Mouse (Mus musculus): ENCODE measurements around the gene E130308A19Rik. TPM values are rescaled to one million over a fixed set of nuclear protein-coding genes. Genes with fewer than 3 reads are reported as not detected.

E130308A19Rik gene
- polyA plus RNA-seq, 1 experiment from 2014 or later = 17.3 TPM

DNA sequence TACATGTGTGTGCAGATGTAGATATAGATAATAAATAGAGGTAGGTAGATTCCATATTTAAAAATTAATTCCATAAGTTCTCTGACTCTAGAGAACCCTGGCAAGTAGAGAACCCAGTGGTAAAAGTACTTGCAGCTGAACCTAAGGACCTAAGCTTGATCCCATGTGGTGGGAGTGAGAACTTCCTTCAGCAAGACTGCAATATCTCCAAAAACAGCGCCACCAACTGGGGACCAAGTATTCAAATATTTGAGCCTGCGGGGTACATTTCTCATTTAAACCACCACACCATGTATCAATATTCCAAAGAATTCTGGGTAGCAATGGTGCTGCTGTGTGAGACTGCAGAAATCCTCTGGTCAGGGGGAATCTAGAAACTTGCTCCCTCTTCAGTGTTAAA is 168.1 kb downstream of the E130308A19Rik start:
- H3K9ac ChIP-seq (ENCODE audit: low read length) = no peak overlapping the region
- no peaks in the 10 kb centered on the region for H3K4me1 ChIP-seq (ENCODE audit: control insufficient read depth, insufficient read depth, low read length)
- WGBS = 72% methylated on average over 2 of the region's 2 CpGs
- no peak overlapping the region for H3K27ac ChIP-seq (ENCODE audit: low read length)
- no peaks in the 10 kb centered on the region for H3K9me3 ChIP-seq (replicated peaks; ENCODE audit: control insufficient read depth, low read length)
- no peaks in the 10 kb centered on the region for H3K36me3 ChIP-seq (ENCODE audit: control insufficient read depth, insufficient read depth)
- H3K4me2 ChIP-seq (ENCODE audit: low read depth, low read length) = no peak overlapping the region
- H3K4me3 ChIP-seq (ENCODE audit: low read length) = no peak overlapping the region
- no peak for ATAC-seq (replicated peaks; ENCODE audit: extremely low read depth, insufficient read depth, low FRiP score)
- H3K27me3 ChIP-seq (ENCODE audit: control insufficient read depth, insufficient read depth, low read length) = no peaks in the 10 kb centered on the region

GRCm38 (mm10) chr4:59795788-59796455 is 169.9 kb downstream of the E130308A19Rik start:
- Histone ChIP-seq H3K36me3 (ENCODE audit: control insufficient read depth, insufficient read depth) (no peaks in the 10 kb centered on the region), H3K9ac (ENCODE audit: low read length) (no peak overlapping the region), H3K27me3 (ENCODE audit: control insufficient read depth, insufficient read depth, low read length) (no peaks in the 10 kb centered on the region), H3K9me3 (replicated peaks; ENCODE audit: control insufficient read depth, low read length) (no peaks in the 10 kb centered on the region), H3K4me2 (ENCODE audit: low read depth, low read length) (no peak overlapping the region), H3K4me1 (ENCODE audit: control insufficient read depth, insufficient read depth, low read length) (no peaks in the 10 kb centered on the region), H3K4me3 (ENCODE audit: low read length) (no peak overlapping the region), H3K27ac (ENCODE audit: low read length) (no peak overlapping the region)
- no peak for ATAC-seq (replicated peaks; ENCODE audit: extremely low read depth, insufficient read depth, low FRiP score)
- 78% methylated on average over 2 of the region's 2 CpGs for WGBS

GRCm38 (mm10) chr4:59800181-59800580 is 174.2 kb downstream of the E130308A19Rik start:
- no peak overlapping the region for H3K4me3 ChIP-seq (ENCODE audit: low read length)
- H3K27me3 ChIP-seq (ENCODE audit: control insufficient read depth, insufficient read depth, low read length) = no peaks in the 10 kb centered on the region
- no peak for ATAC-seq (replicated peaks; ENCODE audit: extremely low read depth, insufficient read depth, low FRiP score)
- H3K4me1 ChIP-seq (ENCODE audit: control insufficient read depth, insufficient read depth, low read length) = peaks cover 4% of the 10 kb centered on the region
- H3K4me2 ChIP-seq (ENCODE audit: low read depth, low read length) = no peak overlapping the region
- WGBS = 81% methylated on average over 5 of the region's 5 CpGs
- H3K36me3 ChIP-seq (ENCODE audit: control insufficient read depth, insufficient read depth) = no peaks in the 10 kb centered on the region
- no peak overlapping the region for H3K9ac ChIP-seq (ENCODE audit: low read length)
- no peaks in the 10 kb centered on the region for H3K9me3 ChIP-seq (replicated peaks; ENCODE audit: control insufficient read depth, low read length)
- no peak overlapping the region for H3K27ac ChIP-seq (ENCODE audit: low read length)

DNA sequence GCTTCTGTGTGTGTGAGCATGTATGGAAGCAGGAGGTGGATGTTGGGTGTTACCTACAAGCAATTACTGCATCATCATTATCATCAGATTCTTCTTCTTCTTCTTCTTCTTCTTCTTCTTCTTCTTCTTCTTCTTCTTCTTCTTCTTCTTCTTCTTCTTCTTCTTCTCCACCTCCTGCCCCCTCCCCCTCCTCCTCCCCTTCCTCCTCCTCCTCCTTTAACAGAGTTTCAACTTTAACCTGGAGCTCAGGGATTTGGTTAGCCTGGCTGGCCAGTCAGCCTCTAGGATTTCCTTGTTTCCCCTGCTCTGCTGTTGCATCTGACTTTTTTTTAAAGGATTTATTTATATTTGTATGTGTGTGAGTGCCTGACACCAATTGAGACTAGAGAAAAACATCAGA is 175.5 kb downstream of the E130308A19Rik start, which contains the start of gene Inip:
TSS of gene Inip (minus strand) at position 101 of the 400 bp plus-strand sequence.
- Histone ChIP-seq H3K4me2 (ENCODE audit: low read depth, low read length) (no peak within 1 kb of the TSS), H3K27me3 (ENCODE audit: control insufficient read depth, insufficient read depth, low read length) (no peaks in the 10 kb centered on the region), H3K4me3 (ENCODE audit: low read length) (no peak within 1 kb of the TSS), H3K9ac (ENCODE audit: low read length) (no peak within 1 kb of the TSS), H3K4me1 (ENCODE audit: control insufficient read depth, insufficient read depth, low read length) (peaks cover 5% of the 10 kb centered on the region), H3K27ac (ENCODE audit: low read length) (no peak within 1 kb of the TSS), H3K9me3 (replicated peaks; ENCODE audit: control insufficient read depth, low read length) (no peaks in the 10 kb centered on the region), H3K36me3 (ENCODE audit: control insufficient read depth, insufficient read depth) (no peaks in the 10 kb centered on the region)
- no peak for ATAC-seq (replicated peaks; ENCODE audit: extremely low read depth, insufficient read depth, low FRiP score)

DNA sequence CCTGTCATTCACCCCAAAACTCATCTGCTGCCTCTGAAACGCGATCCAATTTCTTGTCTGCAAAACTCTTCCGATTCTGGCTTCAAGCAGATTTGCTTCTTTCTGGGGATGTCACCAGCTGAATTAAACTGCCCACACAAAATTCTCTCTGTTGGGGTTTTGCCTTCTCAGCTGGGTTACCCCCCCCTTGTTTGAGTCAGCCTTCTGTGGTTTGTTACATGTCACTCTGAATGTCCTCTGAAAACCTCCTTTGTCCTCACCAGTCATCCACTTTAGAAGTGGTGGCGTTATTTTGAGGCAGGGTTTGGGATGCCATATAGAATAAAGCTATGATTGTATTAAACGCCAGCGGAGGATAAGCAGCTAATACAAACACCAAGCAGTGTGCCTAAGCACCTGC is 176.1 kb downstream of the E130308A19Rik start:
- H3K4me1 ChIP-seq (ENCODE audit: control insufficient read depth, insufficient read depth, low read length) = peaks cover 11% of the 10 kb centered on the region

DNA sequence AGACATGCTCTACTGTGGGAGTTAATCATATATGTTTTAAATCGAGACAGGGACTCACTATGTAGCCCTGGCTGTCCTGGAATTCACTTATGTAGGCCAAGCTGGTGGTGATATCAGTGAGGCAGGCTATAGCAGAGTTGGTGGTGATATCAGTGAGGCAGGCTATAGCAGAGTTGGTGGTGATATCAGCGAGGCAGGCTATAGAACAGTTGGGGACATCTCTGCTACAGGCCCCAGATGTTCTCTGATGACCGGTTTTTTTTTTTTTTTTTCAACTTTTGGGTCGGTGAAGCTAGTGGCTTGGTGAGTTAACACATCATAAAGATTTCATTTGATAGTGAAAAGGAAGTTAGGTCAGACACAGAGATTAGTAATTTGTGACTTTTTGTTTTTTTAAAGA is 176.8 kb downstream of the E130308A19Rik start:
- H3K27ac ChIP-seq (ENCODE audit: low read length) = no peak overlapping the region

More for the DNA sequence above, 176.1 kb downstream of the E130308A19Rik start:
- no peak overlapping the region for H3K9ac ChIP-seq (ENCODE audit: low read length)
- no peak overlapping the region for H3K27ac ChIP-seq (ENCODE audit: low read length)
- H3K4me3 ChIP-seq (ENCODE audit: low read length) = no peak overlapping the region
- H3K36me3 ChIP-seq (ENCODE audit: control insufficient read depth, insufficient read depth) = no peaks in the 10 kb centered on the region
- no peaks in the 10 kb centered on the region for H3K9me3 ChIP-seq (replicated peaks; ENCODE audit: control insufficient read depth, low read length)
- ATAC-seq (replicated peaks; ENCODE audit: extremely low read depth, insufficient read depth, low FRiP score) = no peak
- H3K27me3 ChIP-seq (ENCODE audit: control insufficient read depth, insufficient read depth, low read length) = no peaks in the 10 kb centered on the region
- 78% methylated on average over 6 of the region's 6 CpGs for WGBS
- no peak overlapping the region for H3K4me2 ChIP-seq (ENCODE audit: low read depth, low read length)

GRCm38 (mm10) chr4:59803358-59803757 is 177.3 kb downstream of the E130308A19Rik start:
- whole genome bisulfite sequencing = 76% methylated on average over 5 of the region's 5 CpGs
- Histone ChIP-seq H3K9ac (ENCODE audit: low read length) (no peak overlapping the region), H3K9me3 (replicated peaks; ENCODE audit: control insufficient read depth, low read length) (no peaks in the 10 kb centered on the region), H3K4me3 (ENCODE audit: low read length) (no peak overlapping the region), H3K36me3 (ENCODE audit: control insufficient read depth, insufficient read depth) (no peaks in the 10 kb centered on the region), H3K27ac (ENCODE audit: low read length) (no peak overlapping the region), H3K4me1 (ENCODE audit: control insufficient read depth, insufficient read depth, low read length) (peaks cover 17% of the 10 kb centered on the region), H3K4me2 (ENCODE audit: low read depth, low read length) (no peak overlapping the region), H3K27me3 (ENCODE audit: control insufficient read depth, insufficient read depth, low read length) (no peaks in the 10 kb centered on the region)
- ATAC-seq (replicated peaks; ENCODE audit: extremely low read depth, insufficient read depth, low FRiP score) = no peak

More for the DNA sequence above, 176.8 kb downstream of the E130308A19Rik start:
- Histone ChIP-seq H3K27me3 (ENCODE audit: control insufficient read depth, insufficient read depth, low read length) (no peaks in the 10 kb centered on the region), H3K4me1 (ENCODE audit: control insufficient read depth, insufficient read depth, low read length) (peaks cover 16% of the 10 kb centered on the region), H3K9ac (ENCODE audit: low read length) (no peak overlapping the region), H3K4me2 (ENCODE audit: low read depth, low read length) (no peak overlapping the region), H3K9me3 (replicated peaks; ENCODE audit: control insufficient read depth, low read length) (no peaks in the 10 kb centered on the region), H3K36me3 (ENCODE audit: control insufficient read depth, insufficient read depth) (no peaks in the 10 kb centered on the region), H3K4me3 (ENCODE audit: low read length) (no peak overlapping the region)
- WGBS = 56% methylated on average over 4 of the region's 4 CpGs
- no peak for ATAC-seq (replicated peaks; ENCODE audit: extremely low read depth, insufficient read depth, low FRiP score)

- 66% methylated on average over 1 of the region's 1 CpGs for WGBS
- H3K9ac ChIP-seq (ENCODE audit: low read length) = peak overlapping the region; percentile 55; the same call in 1 of the 2 replicates
- peak overlapping the region; percentile 84 for H3K4me3 ChIP-seq (ENCODE audit: low read length)
- H3K4me2 ChIP-seq (ENCODE audit: low read depth, low read length) = peak overlapping the region; percentile 94
- no peak for ATAC-seq (replicated peaks; ENCODE audit: extremely low read depth, insufficient read depth, low FRiP score)
- no peaks in the 10 kb centered on the region for H3K9me3 ChIP-seq (replicated peaks; ENCODE audit: control insufficient read depth, low read length)
- no peaks in the 10 kb centered on the region for H3K36me3 ChIP-seq (ENCODE audit: control insufficient read depth, insufficient read depth)
- no peaks in the 10 kb centered on the region for H3K27me3 ChIP-seq (ENCODE audit: control insufficient read depth, insufficient read depth, low read length)
- H3K27ac ChIP-seq (ENCODE audit: low read length) = peak overlapping the region; percentile 48
- H3K4me1 ChIP-seq (ENCODE audit: control insufficient read depth, insufficient read depth, low read length) = peaks cover 17% of the 10 kb centered on the region
Observed at GRCm38 (mm10) chr4:59804754-59805153, 178.7 kb downstream of the E130308A19Rik start.

DNA sequence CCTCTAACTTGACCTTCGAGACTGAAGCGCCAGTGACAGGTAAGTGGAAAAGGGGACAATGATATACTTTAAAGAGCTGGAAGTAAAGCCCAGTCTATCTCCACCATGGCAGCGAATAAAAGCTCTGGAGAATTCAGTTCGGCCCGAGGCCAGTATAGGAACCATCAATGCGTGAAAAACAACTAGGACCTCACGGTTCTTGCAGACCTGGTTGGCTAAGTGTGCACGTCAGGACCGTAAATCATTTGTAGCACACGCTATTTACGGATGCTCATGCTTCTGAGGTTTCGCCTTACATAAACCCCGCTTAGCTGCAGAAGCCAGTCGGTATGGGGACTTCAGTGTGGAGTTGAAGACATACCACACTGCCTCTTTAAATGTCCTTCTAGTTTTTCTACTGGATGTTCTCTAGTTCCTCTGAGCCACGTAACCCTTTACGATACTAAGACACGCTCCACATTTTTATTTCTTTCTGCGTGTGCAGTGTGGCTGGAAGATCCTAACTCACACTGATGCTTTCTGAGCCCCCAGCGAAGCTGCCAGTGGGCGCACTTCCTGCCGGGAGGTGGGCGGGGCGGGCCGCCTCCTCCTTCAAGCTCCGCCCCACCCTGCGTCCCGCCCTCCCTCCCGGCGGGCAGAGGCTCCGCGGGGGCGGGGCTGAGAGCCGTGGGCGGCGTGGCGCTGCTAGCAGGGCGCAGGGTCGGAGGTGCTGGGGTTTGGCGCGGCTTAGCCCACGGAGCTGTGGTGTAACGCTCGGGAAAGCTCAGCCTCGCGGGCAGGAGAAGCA is 179.4 kb downstream of the E130308A19Rik start, which contains the start of gene Snx30:
TSS of gene Snx30 (plus strand) at position 660 of the 787 bp plus-strand sequence.
- ATAC-seq (replicated peaks; ENCODE audit: extremely low read depth, insufficient read depth, low FRiP score) = peak; percentile 95
- Histone ChIP-seq H3K9ac (ENCODE audit: low read length) (peak within 1 kb of the TSS; percentile 87), H3K9me3 (replicated peaks; ENCODE audit: control insufficient read depth, low read length) (no peaks in the 10 kb centered on the region), H3K4me1 (ENCODE audit: control insufficient read depth, insufficient read depth, low read length) (peaks cover 17% of the 10 kb centered on the region), H3K4me2 (ENCODE audit: low read depth, low read length) (peak within 1 kb of the TSS; percentile 94), H3K27me3 (ENCODE audit: control insufficient read depth, insufficient read depth, low read length) (no peaks in the 10 kb centered on the region), H3K27ac (ENCODE audit: low read length) (peak within 1 kb of the TSS; percentile 80), H3K36me3 (ENCODE audit: control insufficient read depth, insufficient read depth) (no peaks in the 10 kb centered on the region), H3K4me3 (ENCODE audit: low read length) (peak within 1 kb of the TSS; percentile 84)
- WGBS = 3% methylated on average over 40 of the region's 45 CpGs
